Mouse (Mus musculus): Measurements from ENCODE around the gene Fsip1.

DNA sequence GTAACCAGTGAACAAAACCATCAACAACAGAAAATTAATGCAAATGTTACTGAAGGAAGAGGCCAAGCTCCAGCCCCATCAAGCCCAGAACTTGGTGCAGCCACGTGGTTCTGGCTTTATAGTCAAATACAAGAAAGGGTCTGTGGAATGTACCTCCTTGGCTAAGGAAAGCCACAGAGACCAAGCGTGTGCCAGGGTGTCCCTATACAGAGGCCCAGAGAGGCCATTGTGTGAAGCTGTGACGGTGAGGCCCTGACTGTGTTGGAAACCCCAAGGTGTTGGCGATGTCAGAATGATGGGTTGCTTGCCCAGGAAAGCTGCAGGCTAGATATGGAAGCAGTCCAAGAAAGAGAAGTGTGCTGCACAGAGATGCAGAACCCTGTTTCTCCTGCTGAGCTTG is 89.0 kb downstream of the Fsip1 start:
- TF ChIP-seq CTCF (IDR thresholded peaks at IDR 0.05; ENCODE audit: low read depth, low read length) (no peak), POLR2A (IDR thresholded peaks at IDR 0.05; ENCODE audit: borderline replicate concordance, low read depth, low read length) (no peak)
